Mouse (Mus musculus) limb, embryonic 14.5 days (tissue): ENCODE results near the gene Anxa2. TPM values are rescaled to one million over a fixed set of nuclear protein-coding genes. Genes with fewer than 3 reads are reported as not detected.

Experiments
- ATAC-seq: fragments of 200-750 bp; cut with Nextera tagmentation; 2 replicates; pipeline ENCODE4 v1.8.0; 2017; ENCODE audit warnings: low read depth, moderate number of reproducible peaks, moderate TSS enrichment; ENCODE audit not compliant: low FRiP score
- DNase-seq: peaks from one replicate; pipeline ENCODE4 v3.0.0-alpha.2; 2015; ENCODE audit warnings: low spot score
- H3K27ac ChIP-seq: fragments of 300-500 bp; sonication (generic); replicated peaks from 2 replicates; pipeline ENCODE4 v1.5.1; 2014; ENCODE audit warnings: low read depth, mild to moderate bottlenecking, low read length, moderate library complexity, mixed read lengths
- H3K27me3 ChIP-seq: fragments of 300-500 bp; sonication (generic); 2 replicates; pipeline ENCODE4 v1.6.1; 2014; ENCODE audit warnings: low read length, mixed read lengths; ENCODE audit not compliant: control insufficient read depth, insufficient read depth
- H3K36me3 ChIP-seq: fragments of 300-500 bp; sonication (generic); 2 replicates; pipeline ENCODE4 v1.6.1; 2014; ENCODE audit warnings: mild to moderate bottlenecking, low read length, moderate library complexity, mixed read lengths; ENCODE audit not compliant: control insufficient read depth, insufficient read depth
- H3K4me1 ChIP-seq: fragments of 300-500 bp; sonication (generic); 2 replicates; pipeline ENCODE4 v1.6.1; 2014; ENCODE audit warnings: antibody characterized with exemption, low read length, mixed read lengths; ENCODE audit not compliant: control insufficient read depth, insufficient read depth
- H3K4me2 ChIP-seq: fragments of 300-500 bp; sonication (generic); replicated peaks from 2 replicates; pipeline ENCODE4 v1.6.1; 2014; ENCODE audit warnings: low read depth, mild to moderate bottlenecking, low read length, moderate library complexity; ENCODE audit not compliant: severe bottlenecking
- H3K4me3 ChIP-seq: fragments of 300-500 bp; sonication (generic); replicated peaks from 2 replicates; pipeline ENCODE4 v1.5.1; 2014; ENCODE audit warnings: low read length
- H3K9ac ChIP-seq: fragments of 300-500 bp; sonication (generic); 2 replicates; pipeline ENCODE4 v1.6.1; 2014; ENCODE audit warnings: mild to moderate bottlenecking, low read depth, low read length, moderate library complexity; ENCODE audit not compliant: severe bottlenecking
- H3K9me3 ChIP-seq: fragments of 300-500 bp; sonication (generic); 2 replicates; pipeline ENCODE4 v1.6.1; 2016; ENCODE audit warnings: low read length; ENCODE audit not compliant: control insufficient read depth
- POLR2A ChIP-seq: fragments of 200-500 bp; IDR thresholded peaks from 2 replicates; pipeline ENCODE4 v1.8.0; 2012; ENCODE audit warnings: inconsistent platforms, mild to moderate bottlenecking, moderate library complexity, borderline replicate concordance; ENCODE audit not compliant: insufficient read depth, insufficient read length; ENCODE audit errors: extremely low read depth
- WGBS: fragments of 180-500 bp; shearing (Covaris S2); extraction: QIAGEN DNeasy Blood & Tissue Kit; methylation state at CpG from one replicate; pipeline ENCODE4 v1.1.7; 2014; 5-methylcytosine and 5-hydroxymethylcytosine counted together
- microRNA-seq: library from miRNA; unstranded; fragments of <30 nt; microRNA quantifications from one replicate; pipeline ENCODE4, GENCODE M21; 2016
- polyA plus RNA-seq, 2 experiments: library from polyadenylated mRNA; depleted of rRNA in 1 of 2; stranded (reverse) in 1 of 2; unstranded in 1 of 2; fragments of >200 nt; fragmentation: Nextera tagmentation in 1 of 2; extraction: Ambion mirVana in 1 of 2; gene quantifications; 2 replicates each; pipeline versions ENCODE4 v1.2.1 to v1.2.3; 2012 to 2014

Anxa2 gene
- polyA plus RNA-seq, 2 experiments: 760 to 1,417 TPM

DNA sequence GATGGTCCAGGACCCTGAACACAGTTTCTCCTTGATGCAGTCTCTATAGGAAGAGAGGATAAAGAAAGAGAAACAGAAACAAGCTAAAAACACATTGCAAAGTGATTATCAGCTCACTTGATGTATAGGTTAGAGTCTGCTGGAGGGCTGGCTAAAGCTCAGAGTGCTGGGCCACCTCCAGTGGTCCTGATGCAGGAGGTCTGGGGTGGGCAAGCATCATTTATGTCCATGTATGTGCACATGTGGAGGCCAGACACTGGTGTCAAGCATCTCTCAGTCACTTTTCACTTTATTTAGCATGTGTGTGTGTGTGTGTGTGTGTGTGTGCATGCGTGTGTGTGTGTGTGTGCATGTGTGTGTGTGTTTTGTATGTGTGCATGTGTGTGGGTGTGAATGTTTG is 59.3 kb downstream of the Anxa2 start:
- Histone ChIP-seq H3K4me2 (no peak overlapping the region), H3K27ac (no peak overlapping the region), H3K4me1 (peaks cover 3% of the 10 kb centered on the region; the same call in 1 of the 2 replicates), H3K27me3 (no peaks in the 10 kb centered on the region), H3K9me3 (no peaks in the 10 kb centered on the region), H3K4me3 (no peak overlapping the region), H3K36me3 (no peaks in the 10 kb centered on the region), H3K9ac (no peak overlapping the region)
- WGBS: 93% methylated on average over 1 of the region's 1 CpGs
- no peak for DNase-seq
- TF ChIP-seq POLR2A: no peak
- no peak for ATAC-seq

- Histone ChIP-seq H3K4me3 (no peak overlapping the region), H3K27me3 (no peaks in the 10 kb centered on the region), H3K36me3 (no peaks in the 10 kb centered on the region), H3K9ac (no peak overlapping the region), H3K4me1 (peaks cover 9% of the 10 kb centered on the region; the same call in 1 of the 2 replicates), H3K27ac (no peak overlapping the region), H3K4me2 (no peak overlapping the region), H3K9me3 (no peaks in the 10 kb centered on the region)
- no peak for TF ChIP-seq POLR2A
- DNase-seq (no peak), ATAC-seq (no peak)
- whole genome bisulfite sequencing: 73% methylated on average over 8 of the region's 8 CpGs
These were observed 60.8 kb downstream of the Anxa2 start for GRCm38 (mm10) chr9:69514206-69514605.

GRCm38 (mm10) chr9:69515416-69515815 is 62.0 kb downstream of the Anxa2 start:
- H3K9ac ChIP-seq: no peak overlapping the region
- no peaks in the 10 kb centered on the region for H3K36me3 ChIP-seq
- no peak overlapping the region for H3K4me3 ChIP-seq
- DNase-seq: no peak
- no peak for ATAC-seq
- no peaks in the 10 kb centered on the region for H3K9me3 ChIP-seq
- H3K4me1 ChIP-seq: peaks cover 9% of the 10 kb centered on the region; the same call in 1 of the 2 replicates
- H3K27ac ChIP-seq: no peak overlapping the region
- H3K4me2 ChIP-seq: no peak overlapping the region
- no peak for TF ChIP-seq POLR2A
- H3K27me3 ChIP-seq: no peaks in the 10 kb centered on the region
- 88% methylated on average over 7 of the region's 7 CpGs for WGBS

DNA sequence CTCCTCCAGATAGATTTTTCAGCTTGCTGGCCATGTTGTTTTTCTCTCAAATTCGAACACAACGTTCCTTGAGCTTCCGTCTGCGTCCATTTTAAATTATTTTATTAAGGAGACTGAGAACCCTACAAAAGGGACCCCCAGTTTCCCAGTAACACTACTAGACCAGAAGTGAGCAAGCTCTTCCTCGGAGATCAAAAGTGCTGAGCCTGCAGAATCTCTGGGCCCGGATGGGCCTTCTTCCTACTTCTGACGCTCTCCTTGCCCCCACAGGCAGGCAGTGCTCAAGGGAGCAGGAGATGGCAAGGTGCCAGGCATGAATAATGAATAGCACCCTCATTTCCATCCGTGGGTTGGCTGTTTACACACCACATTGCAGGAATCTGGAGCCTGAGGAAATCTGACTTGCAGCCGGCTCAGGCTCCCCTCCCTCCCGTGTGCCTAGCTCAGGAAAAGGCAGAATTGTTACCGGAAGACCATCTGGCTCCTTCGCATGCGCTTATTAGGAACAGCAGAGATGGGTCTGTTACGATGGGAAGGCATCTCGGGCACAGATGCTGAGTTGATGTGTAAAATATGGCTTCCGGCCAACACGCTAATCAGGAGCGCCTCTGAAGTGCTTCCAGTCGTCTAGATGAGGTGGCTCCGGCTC is 64.1 kb downstream of the Anxa2 start:
- no peak for TF ChIP-seq POLR2A
- H3K27ac ChIP-seq: no peak overlapping the region

More for the DNA sequence above, 64.1 kb downstream of the Anxa2 start:
- DNase-seq (peak; percentile 66), ATAC-seq (no peak)
- Histone ChIP-seq H3K4me3 (no peak overlapping the region), H3K4me1 (peaks cover 9% of the 10 kb centered on the region; the same call in 1 of the 2 replicates), H3K9me3 (no peaks in the 10 kb centered on the region), H3K4me2 (peak overlapping the region; percentile 3), H3K36me3 (no peaks in the 10 kb centered on the region), H3K27me3 (no peaks in the 10 kb centered on the region), H3K9ac (no peak overlapping the region)
- WGBS: 38% methylated on average over 20 of the region's 20 CpGs

Small RNA genes within 50 kb of the gene (microRNA-seq; reads per million reads assigned to microRNA genes)
- 2.7 reads per million, percentile 5 among the genes with 10 or more reads in this experiment for gene Mir3109

Other genes with a start within 250 kb of the Anxa2 start
- gene Ice2, start 55.7 kb upstream of the Anxa2 start, polyA plus RNA-seq (2012; rRNA removed): 12.0 and 13.7 TPM in 2 replicates
- gene Ice2, start 55.7 kb upstream of the Anxa2 start, polyA plus RNA-seq (2014; fragmentation: Nextera tagmentation; extraction: Ambion mirVana): 15.8 and 16.7 TPM in 2 replicates